Mouse (Mus musculus) kidney, adult 2 months (tissue): Measurements from ENCODE around the gene 1700042G07Rik. TPM values are rescaled to one million over a fixed set of nuclear protein-coding genes. Genes with fewer than 3 reads are reported as not detected.

Source experiments
- DNase-seq: peaks from one replicate; pipeline ENCODE4 v3.0.0; 2021
- H3K27ac ChIP-seq: fragments of 200-500 bp; 2 replicates; pipeline ENCODE4 v1.5.1; 2012; ENCODE audit warnings: low read depth, low read length, control low read depth, inconsistent platforms; ENCODE audit not compliant: insufficient read depth
- H3K27me3 ChIP-seq: fragments of 200-500 bp; replicated peaks from 2 replicates; pipeline ENCODE4 v1.6.1; 2012; ENCODE audit warnings: mild to moderate bottlenecking, moderate library complexity, low read length, inconsistent platforms; ENCODE audit not compliant: control insufficient read depth, insufficient read depth
- H3K36me3 ChIP-seq: fragments of 200-500 bp; 2 replicates; pipeline ENCODE4 v1.6.1; 2012; ENCODE audit warnings: mild to moderate bottlenecking, moderate library complexity, low read length, inconsistent platforms; ENCODE audit not compliant: control insufficient read depth, insufficient read depth
- H3K4me1 ChIP-seq: fragments of 200-500 bp; 2 replicates; pipeline ENCODE4 v1.6.1; 2011; ENCODE audit warnings: low read length; ENCODE audit not compliant: control insufficient read depth, insufficient read depth
- H3K4me3 ChIP-seq: fragments of 200-500 bp; 2 replicates; pipeline ENCODE4 v1.5.1; 2011; ENCODE audit warnings: mild to moderate bottlenecking, low read depth, low read length, control low read depth; ENCODE audit not compliant: insufficient read depth
- CTCF ChIP-seq: fragments of 200-500 bp; conservative IDR thresholded peaks from 2 replicates; pipeline ENCODE4 v1.5.1; 2011; ENCODE audit warnings: low read depth, mild to moderate bottlenecking, control low read depth, low read length, moderate library complexity, mixed read lengths; ENCODE audit not compliant: insufficient read depth, insufficient read length
- POLR2A ChIP-seq: fragments of 200-500 bp; IDR thresholded peaks from one replicate; pipeline ENCODE4 v1.6.1; 2011; ENCODE audit warnings: low read depth, low read length, control low read depth
- WGBS: fragments of 180-500 bp; shearing (Covaris S2); methylation state at CpG from one replicate; pipeline ENCODE4 v1.1.7; 2018; 5-methylcytosine and 5-hydroxymethylcytosine counted together
- polyA plus RNA-seq: library from polyadenylated mRNA; depleted of rRNA; stranded (reverse); fragments of >200 nt; gene quantifications from 2 replicates; pipeline ENCODE4 v1.2.3, GENCODE M21; 2012

1700042G07Rik gene
- polyA plus RNA-seq, 1 experiment: not detected

- no peak overlapping the region for H3K4me3 ChIP-seq
- peak; percentile 28 for DNase-seq
- H3K4me1 ChIP-seq: peaks cover 11% of the 10 kb centered on the region
- H3K36me3 ChIP-seq: no peaks in the 10 kb centered on the region; the same call in 1 of the 2 replicates
- 78% methylated on average over 2 of the region's 2 CpGs for WGBS
- H3K27ac ChIP-seq: peak overlapping the region; percentile 58
- no peak for TF ChIP-seq POLR2A
- TF ChIP-seq CTCF: no peak
- H3K27me3 ChIP-seq: no peaks in the 10 kb centered on the region
These were observed 8.2 kb upstream of the 1700042G07Rik start for GRCm38 (mm10) chr4:116164759-116165554.

DNA sequence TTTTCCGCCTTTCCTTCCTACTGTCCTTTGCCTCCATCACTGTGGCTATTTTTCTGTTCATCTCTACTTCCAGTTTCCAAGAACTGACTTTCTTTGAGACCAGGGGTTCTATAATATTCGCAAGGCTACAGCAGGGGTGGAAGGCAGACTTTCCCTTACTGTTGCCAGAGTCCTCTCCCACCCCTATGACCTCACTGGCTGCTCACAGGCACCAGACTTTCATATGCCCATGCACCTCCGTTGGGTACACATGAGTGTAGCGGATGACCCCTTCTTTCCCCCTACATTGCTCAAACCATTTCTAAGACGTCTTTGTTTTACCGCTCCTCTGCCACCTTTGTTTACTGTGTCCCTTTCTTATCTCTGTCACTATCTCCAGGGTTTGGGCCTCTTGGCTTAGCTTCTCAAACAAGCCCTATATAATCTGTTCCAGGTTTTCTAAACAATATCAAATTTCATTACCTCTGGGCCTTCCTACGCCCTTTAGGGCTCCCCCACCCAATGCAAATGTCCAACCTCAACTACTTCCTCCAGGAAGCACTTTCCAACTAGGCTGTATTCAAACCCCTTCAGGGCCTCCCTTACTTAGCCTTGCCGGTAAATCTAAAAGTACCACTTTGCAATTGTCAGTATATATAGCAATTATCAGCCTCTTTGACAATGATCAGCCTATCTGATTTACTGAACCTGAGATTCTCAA is 7.3 kb upstream of the 1700042G07Rik start:
- TF ChIP-seq POLR2A (no peak), CTCF (no peak)
- WGBS: 68% methylated on average over 8 of the region's 8 CpGs
- DNase-seq: no peak
- H3K4me1 ChIP-seq: peaks cover 11% of the 10 kb centered on the region
- H3K4me3 ChIP-seq: no peak overlapping the region
- H3K27me3 ChIP-seq: no peaks in the 10 kb centered on the region
- peak overlapping the region; percentile 58 for H3K27ac ChIP-seq
- H3K36me3 ChIP-seq: no peaks in the 10 kb centered on the region; the same call in 1 of the 2 replicates

- Histone ChIP-seq H3K27ac (peak within 1 kb of the TSS; percentile 58), H3K4me3 (no peak within 1 kb of the TSS), H3K27me3 (no peaks in the 10 kb centered on the region), H3K36me3 (no peaks in the 10 kb centered on the region), H3K4me1 (peaks cover 9% of the 10 kb centered on the region)
- TF ChIP-seq CTCF (peak; percentile 43; the same call in 1 of the 2 replicates), POLR2A (no peak)
- WGBS: 31% methylated on average over 7 of the region's 7 CpGs
- DNase-seq: peak; percentile 77
These were observed 5.8 kb upstream of the 1700042G07Rik start, which contains the start of gene Tspan1 for GRCm38 (mm10) chr4:116167404-116167803. Gene Tspan1, minus strand, starts transcription at chr4:116167601.

DNA sequence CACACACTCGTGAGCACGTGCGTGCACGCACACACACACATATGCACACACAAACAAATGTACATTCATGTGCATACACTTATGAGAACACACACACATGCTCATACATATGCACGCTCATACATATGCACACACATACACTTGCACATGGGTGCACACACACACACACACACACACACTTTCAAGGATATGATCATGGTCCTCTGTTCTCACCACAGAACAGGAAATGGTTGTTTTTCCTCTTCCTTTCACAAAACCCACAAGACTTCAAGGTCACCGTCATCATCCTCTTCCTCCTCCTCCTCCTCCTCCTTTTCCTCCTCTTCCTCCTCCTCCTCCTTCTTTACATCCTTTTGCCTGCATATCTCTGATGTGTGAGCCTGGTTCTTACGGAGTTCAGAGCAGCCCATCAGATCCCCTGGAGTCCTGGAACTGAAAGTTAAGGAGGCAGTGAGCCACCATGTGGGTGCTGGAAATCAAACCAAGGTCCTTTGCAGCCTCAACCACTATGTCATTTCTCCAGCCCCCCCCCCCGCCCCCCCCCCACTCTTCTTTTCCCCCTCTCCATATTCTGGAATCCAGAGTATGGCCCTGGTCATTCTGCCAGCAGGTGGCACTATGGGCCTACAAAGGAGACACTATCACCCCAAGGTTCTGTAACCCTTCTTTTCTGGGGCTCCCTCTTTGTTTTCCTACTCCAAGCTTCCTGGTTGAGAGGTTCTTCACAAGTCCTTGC is 4.4 kb upstream of the 1700042G07Rik start:
- no peak overlapping the region for H3K27ac ChIP-seq
- H3K36me3 ChIP-seq: no peaks in the 10 kb centered on the region
- TF ChIP-seq CTCF (peak; percentile 72), POLR2A (no peak)
- H3K4me3 ChIP-seq: no peak overlapping the region
- peak; percentile 75 for DNase-seq
- peaks cover under 1% of the 10 kb centered on the region; the same call in 1 of the 2 replicates for H3K4me1 ChIP-seq
- no peaks in the 10 kb centered on the region for H3K27me3 ChIP-seq
- WGBS: 71% methylated on average over 8 of the region's 8 CpGs

- TF ChIP-seq POLR2A (no peak), CTCF (no peak)
- H3K27me3 ChIP-seq: no peaks in the 10 kb centered on the region
These were observed 3.9 kb upstream of the 1700042G07Rik start for GRCm38 (mm10) chr4:116169353-116169672.

DNA sequence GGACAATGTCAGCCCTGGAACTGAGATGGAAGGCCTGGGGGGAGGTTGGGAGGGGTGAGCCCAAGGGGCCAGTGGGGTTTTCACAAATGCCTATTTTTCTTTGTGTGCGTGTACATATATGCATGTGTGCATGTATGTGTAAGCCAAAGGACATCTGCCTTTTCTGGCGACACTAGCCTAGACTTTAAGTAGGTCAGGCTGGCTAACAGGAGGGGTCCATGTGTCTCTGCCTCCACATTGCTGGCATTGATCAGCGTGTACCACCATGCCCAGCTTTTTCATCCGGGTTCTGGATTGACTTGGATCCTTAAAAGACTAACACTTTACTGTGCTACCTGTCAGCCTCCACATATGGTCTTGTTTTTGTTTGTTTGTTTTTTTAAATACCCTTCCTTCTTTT is 580 bp downstream of the 1700042G07Rik start:
- WGBS: 93% methylated on average over 4 of the region's 4 CpGs
- Histone ChIP-seq H3K4me3 (no peak overlapping the region), H3K27me3 (no peaks in the 10 kb centered on the region), H3K27ac (no peak overlapping the region), H3K36me3 (no peaks in the 10 kb centered on the region), H3K4me1 (peaks cover 15% of the 10 kb centered on the region)
- no peak for DNase-seq
- TF ChIP-seq POLR2A (no peak), CTCF (no peak)

More at GRCm38 (mm10) chr4:116169353-116169672, 3.9 kb upstream of the 1700042G07Rik start:
- Histone ChIP-seq H3K4me1 (no peaks in the 10 kb centered on the region; the same call in 1 of the 2 replicates), H3K4me3 (no peak overlapping the region), H3K27ac (no peak overlapping the region), H3K36me3 (no peaks in the 10 kb centered on the region)
- DNase-seq: no peak
- WGBS: 53% methylated on average over 3 of the region's 3 CpGs

GRCm38 (mm10) chr4:116174466-116175116 is 1.4 kb downstream of the 1700042G07Rik start:
- H3K4me1 ChIP-seq: peaks cover 15% of the 10 kb centered on the region
- no peak overlapping the region for H3K4me3 ChIP-seq
- 46% methylated on average over 6 of the region's 6 CpGs for WGBS
- H3K27me3 ChIP-seq: no peaks in the 10 kb centered on the region
- no peak for TF ChIP-seq POLR2A
- no peak for TF ChIP-seq CTCF
- peak overlapping the region; percentile 92 for H3K27ac ChIP-seq
- DNase-seq: peak; percentile 84
- no peaks in the 10 kb centered on the region for H3K36me3 ChIP-seq
